29 mouse cellular contexts compared by ENCODE assay signal in genomic region chr9:118391715-118392114, GRCm38 (mm10).
DNase-seq lines count a peak whose midpoint lies in the region; TF ChIP-seq lines count a peak whose summit lies in the region.
"Had no signal": no experiment of that assay in that cellular context is flagged by ENCODE, and none has a peak within 500 bp of the region (broad histone marks: within the 10 kb centered on the region; RNA-seq: fewer than 3 reads in every experiment).

No protein-coding gene starts in this region.

- H3K4me1 ChIP-seq in ES-E14 (ENCODE audit: control insufficient read depth in 2 of 2, insufficient read depth in 2 of 2, low read length in 2 of 2, poor library complexity in 1 of 2): peaks cover 3 to 30% of the 10 kb centered on the region in 2 experiments; a peak in 3 of 4 replicates

- no peak overlapping the region for H3K27ac ChIP-seq in ES-E14 (ENCODE audit: insufficient read depth, low read depth, low read length, poor library complexity, severe bottlenecking)
- no peak overlapping the region for H3K27ac ChIP-seq in layer of hippocampus, adult 2 months
- H3K27ac ChIP-seq: embryonic facial prominence, embryonic 10.5 days; embryonic facial prominence, embryonic 13.5 days; forebrain, embryonic 12.5 days; forebrain, embryonic 15.5 days; heart, adult 2 months; heart, embryonic 10.5 days; heart, embryonic 13.5 days; hindbrain, embryonic 14.5 days; hindbrain, postnatal 0 days had no signal

- no peak for TF ChIP-seq CTCF in layer of hippocampus, adult 2 months (conservative IDR thresholded peaks at IDR 0.05)

- DNase-seq in adrenal gland, adult 2 months: peak; percentile 17
- no peak for DNase-seq in adrenal gland, adult 8-10 months
- DNase-seq in adrenal gland, postnatal 36 days: peak; percentile 15 to 18
- DNase-seq in adrenal gland, adult (ENCODE audit: inconsistent age in 2 of 2, low spot score in 1 of 2): no peak
- no peak for DNase-seq in ES-E14 (ENCODE audit: low read depth, low spot score)
- DNase-seq in induced T-regulatory cell, adult 2 months (ENCODE audit: low read depth): peak; percentile 3
- DNase-seq in layer of hippocampus, adult 2 months (ENCODE audit: low spot score in 2 of 2): no peak
- DNase-seq in urinary bladder, postnatal 25 days (ENCODE audit: low spot score): no peak
- DNase-seq: B cell, adult 2 months; cerebellum, adult 11-12 months; cerebellum, adult 8-10 months; cerebellum, postnatal 10 days; cerebellum, postnatal 36 days; embryo, embryonic 11 days; gastrocnemius, postnatal 10 days; gastrocnemius, postnatal 36 days; heart, adult 2 months; heart, postnatal 14 days; heart, postnatal 4 days; kidney, adult 2 months had no signal

- H3K4me3 ChIP-seq in ES-E14 (ENCODE audit: insufficient read depth in 1 of 2, low read depth in 1 of 2, low read length in 2 of 2, poor library complexity in 1 of 2, severe bottlenecking in 1 of 2): no peak overlapping the region
- no peak overlapping the region for H3K4me3 ChIP-seq in layer of hippocampus, adult 2 months
- H3K4me3 ChIP-seq: embryonic facial prominence, embryonic 10.5 days; embryonic facial prominence, embryonic 13.5 days; erythroblast, embryonic 14.5 days; forebrain, embryonic 12.5 days; forebrain, embryonic 15.5 days; heart, adult 2 months; heart, embryonic 10.5 days; heart, embryonic 13.5 days had no signal

- no peaks in the 10 kb centered on the region for H3K36me3 ChIP-seq in ES-E14 (ENCODE audit: control insufficient read depth, insufficient read depth, low read length, poor library complexity, severe bottlenecking)
- H3K36me3 ChIP-seq: embryonic facial prominence, embryonic 10.5 days; embryonic facial prominence, embryonic 13.5 days; forebrain, embryonic 12.5 days; forebrain, embryonic 15.5 days; heart, embryonic 10.5 days; heart, embryonic 13.5 days had no signal

- in situ Hi-C loops in ES-E14 (cut with MboI; ENCODE audit: low sequenced_read_pairs in 2 of 2, unreplicated experiment in 2 of 2): no loop called here

- no peaks in the 10 kb centered on the region for H3K9me3 ChIP-seq in ES-E14 (ENCODE audit: control insufficient read depth, insufficient read depth, low read depth, low read length)
- H3K9me3 ChIP-seq: embryonic facial prominence, embryonic 10.5 days; embryonic facial prominence, embryonic 13.5 days; forebrain, embryonic 12.5 days; forebrain, embryonic 15.5 days; heart, embryonic 10.5 days; heart, embryonic 13.5 days had no signal

- no peak overlapping the region for H3K9ac ChIP-seq in ES-E14 (ENCODE audit: insufficient read depth, low read depth, low read length, poor library complexity, severe bottlenecking)
- H3K9ac ChIP-seq: embryonic facial prominence, embryonic 13.5 days; forebrain, embryonic 12.5 days; forebrain, embryonic 15.5 days; heart, embryonic 13.5 days; hindbrain, embryonic 14.5 days had no signal

TF ChIP-seq in ES-E14, 5 proteins besides CTCF, POLR2A, EP300 and RAD21:
- TF ChIP-seq MAFK (IDR thresholded peaks at IDR 0.05; ENCODE audit: insufficient read depth, low read depth, low read length) (peak; percentile 93), HCFC1 (IDR thresholded peaks at IDR 0.05; ENCODE audit: borderline replicate concordance, insufficient read depth, low read length) (no peak)
TF ChIP-seq in ES-E14: peak in this region for 1.

Comparison
In these comparisons a context has a peak if more than half of its experiments do, and no peak if none do; other contexts are left out.
1. DNase-seq: peak in adrenal gland, adult 2 months (single experiment), adrenal gland, postnatal 36 days (2 of 2) and induced T-regulatory cell, adult 2 months (single experiment); none in adrenal gland, adult 8-10 months (single experiment), adrenal gland, adult (0 of 2), ES-E14 (single experiment), layer of hippocampus, adult 2 months (0 of 2) and urinary bladder, postnatal 25 days (single experiment).